Comparison of ENCODE assay signal across 7 mouse cellular contexts in the genomic region with DNA sequence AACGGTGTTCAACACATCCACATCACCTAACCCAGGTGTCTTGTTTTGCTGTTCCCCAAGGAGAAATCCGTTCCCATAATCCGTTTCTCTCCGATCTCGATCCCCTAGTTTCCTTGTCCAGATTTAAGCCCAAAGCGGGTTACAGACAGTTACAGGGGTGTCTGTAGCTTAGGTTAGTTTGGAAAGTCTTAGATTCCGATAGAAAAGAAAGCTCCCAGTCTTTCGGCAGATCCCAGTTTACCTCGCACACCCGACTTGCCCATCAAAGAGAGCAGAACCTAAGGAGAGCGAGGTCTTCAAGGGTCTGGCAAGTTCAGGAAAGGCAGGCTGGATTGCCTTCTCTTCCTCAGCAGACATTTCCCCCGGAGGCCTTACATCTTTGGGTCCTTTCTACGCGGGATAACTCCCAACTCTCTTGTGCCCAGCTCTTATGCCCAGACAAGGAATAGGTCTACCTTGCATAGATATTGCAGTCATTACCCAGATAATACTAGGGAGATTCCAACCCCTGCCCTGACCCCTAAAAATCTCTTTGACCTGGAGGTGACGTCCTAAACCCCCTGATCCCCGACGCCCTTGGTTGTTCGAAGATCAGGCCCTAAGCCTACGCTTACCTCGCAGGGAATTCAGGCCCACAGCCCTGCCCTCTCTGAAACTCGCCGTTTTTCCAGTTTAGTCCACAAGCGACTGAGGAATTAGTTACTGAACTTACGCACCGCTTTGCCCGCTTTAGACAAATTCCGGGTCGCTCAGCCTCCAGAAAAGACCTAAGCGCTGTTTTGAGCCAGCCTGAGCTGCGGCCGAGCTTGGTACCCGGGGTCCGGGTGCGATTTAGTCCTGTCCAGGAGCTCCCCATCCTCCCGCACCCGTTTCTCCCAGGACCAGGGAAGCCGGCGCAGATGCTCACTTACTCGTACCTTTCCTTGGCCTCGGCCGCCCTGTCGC. TPM values are rescaled to one million over a fixed set of nuclear protein-coding genes. Genes with fewer than 3 reads are reported as not detected.
A peak's percentile ranks its signal among the peaks of the same experiment; 100 is the strongest.
DNase-seq lines count a peak whose midpoint lies in the region; ATAC-seq and TF ChIP-seq lines count a peak whose summit lies in the region.

No protein-coding gene starts in this region.

- no peak overlapping the region for H3K27ac ChIP-seq in testis, adult 2 months (ENCODE audit: control insufficient read depth, insufficient read depth, low read depth, low read length)
- no peak overlapping the region for H3K27ac ChIP-seq in forebrain, embryonic 15.5 days (replicated peaks)
- H3K27ac ChIP-seq in limb, embryonic 15.5 days, result peak overlapping the region; percentile 79; the same call in 1 of the 2 replicates

- no peak for DNase-seq in testis, postnatal 14 days (ENCODE audit: low spot score)
- DNase-seq in frontal cortex, postnatal 36 days (ENCODE audit: low spot score in 2 of 2), result no peak
- no peak for DNase-seq in layer of hippocampus, adult 9-10 months (ENCODE audit: low spot score)
- DNase-seq in thymus, postnatal 25 days, result no peak

- 3% methylated on average over 42 of the region's 42 CpGs for WGBS in forebrain, embryonic 15.5 days
- WGBS in limb, embryonic 15.5 days, result 9% methylated on average over 42 of the region's 42 CpGs

- H3K9ac ChIP-seq in forebrain, embryonic 15.5 days (replicated peaks), result no peak overlapping the region
- peak overlapping the region; percentile 56 for H3K9ac ChIP-seq in limb, embryonic 15.5 days

- peak overlapping the region; percentile 58 for H3K4me3 ChIP-seq in testis, adult 2 months (ENCODE audit: control insufficient read depth, low read depth, low read length)
- peak overlapping the region; percentile 40 for H3K4me3 ChIP-seq in forebrain, embryonic 15.5 days
- peak overlapping the region; percentile 59 for H3K4me3 ChIP-seq in limb, embryonic 15.5 days

- H3K9me3 ChIP-seq in forebrain, embryonic 15.5 days, result no peaks in the 10 kb centered on the region
- H3K9me3 ChIP-seq in limb, embryonic 15.5 days, result no peaks in the 10 kb centered on the region

- peak overlapping the region; percentile 67 for H3K4me2 ChIP-seq in forebrain, embryonic 15.5 days (replicated peaks)
- H3K4me2 ChIP-seq in limb, embryonic 15.5 days, result peak overlapping the region; percentile 89

- TF ChIP-seq CTCF in testis, adult 2 months (IDR thresholded peaks at IDR 0.05; ENCODE audit: control insufficient read depth, insufficient read depth, insufficient replicate concordance, low read depth, low read length), result no peak

- no peak for TF ChIP-seq POLR2A in testis, adult 2 months (IDR thresholded peaks at IDR 0.05; ENCODE audit: control insufficient read depth, low read depth, low read length)

- ATAC-seq in forebrain, embryonic 15.5 days (replicated peaks), result no peak
- no peak for ATAC-seq in limb, embryonic 15.5 days (ENCODE audit: insufficient number of reproducible peaks, low FRiP score, low TSS enrichment, low read depth)

- H3K27me3 ChIP-seq in testis, adult 2 months (ENCODE audit: control insufficient read depth, insufficient read depth, low read length), result peaks cover 3% of the 10 kb centered on the region; the same call in 1 of the 2 replicates
- H3K27me3 ChIP-seq in forebrain, embryonic 15.5 days, result peaks cover 90% of the 10 kb centered on the region
- peaks cover 94% of the 10 kb centered on the region for H3K27me3 ChIP-seq in limb, embryonic 15.5 days

- no peaks in the 10 kb centered on the region for H3K36me3 ChIP-seq in testis, adult 2 months (ENCODE audit: control insufficient read depth, insufficient read depth, low read length)
- H3K36me3 ChIP-seq in forebrain, embryonic 15.5 days, result no peaks in the 10 kb centered on the region
- H3K36me3 ChIP-seq in limb, embryonic 15.5 days, result no peaks in the 10 kb centered on the region

- H3K4me1 ChIP-seq in testis, adult 2 months (ENCODE audit: control insufficient read depth, insufficient read depth, low read length), result peaks cover 11% of the 10 kb centered on the region
- H3K4me1 ChIP-seq in forebrain, embryonic 15.5 days, result peaks cover 24% of the 10 kb centered on the region
- peaks cover 54% of the 10 kb centered on the region for H3K4me1 ChIP-seq in limb, embryonic 15.5 days

RNA-seq across cellular contexts. Expression of gene Six2, which starts 1.3 kb away (rescaled TPM):
- 3.1 and 4.6 TPM in 2 replicates for polyA plus RNA-seq in testis, adult 2 months (2012; rRNA removed)
- 0.08 and 0.49 TPM in 2 replicates for polyA plus RNA-seq in forebrain, embryonic 15.5 days (2015; fragmentation: Nextera tagmentation; extraction: Ambion mirVana)
- polyA plus RNA-seq in limb, embryonic 15.5 days (2015; fragmentation: Nextera tagmentation; extraction: Ambion mirVana), result 3.9 and 4.3 TPM in 2 replicates
